8 mouse cellular contexts compared by ENCODE assay signal in the genomic region with DNA sequence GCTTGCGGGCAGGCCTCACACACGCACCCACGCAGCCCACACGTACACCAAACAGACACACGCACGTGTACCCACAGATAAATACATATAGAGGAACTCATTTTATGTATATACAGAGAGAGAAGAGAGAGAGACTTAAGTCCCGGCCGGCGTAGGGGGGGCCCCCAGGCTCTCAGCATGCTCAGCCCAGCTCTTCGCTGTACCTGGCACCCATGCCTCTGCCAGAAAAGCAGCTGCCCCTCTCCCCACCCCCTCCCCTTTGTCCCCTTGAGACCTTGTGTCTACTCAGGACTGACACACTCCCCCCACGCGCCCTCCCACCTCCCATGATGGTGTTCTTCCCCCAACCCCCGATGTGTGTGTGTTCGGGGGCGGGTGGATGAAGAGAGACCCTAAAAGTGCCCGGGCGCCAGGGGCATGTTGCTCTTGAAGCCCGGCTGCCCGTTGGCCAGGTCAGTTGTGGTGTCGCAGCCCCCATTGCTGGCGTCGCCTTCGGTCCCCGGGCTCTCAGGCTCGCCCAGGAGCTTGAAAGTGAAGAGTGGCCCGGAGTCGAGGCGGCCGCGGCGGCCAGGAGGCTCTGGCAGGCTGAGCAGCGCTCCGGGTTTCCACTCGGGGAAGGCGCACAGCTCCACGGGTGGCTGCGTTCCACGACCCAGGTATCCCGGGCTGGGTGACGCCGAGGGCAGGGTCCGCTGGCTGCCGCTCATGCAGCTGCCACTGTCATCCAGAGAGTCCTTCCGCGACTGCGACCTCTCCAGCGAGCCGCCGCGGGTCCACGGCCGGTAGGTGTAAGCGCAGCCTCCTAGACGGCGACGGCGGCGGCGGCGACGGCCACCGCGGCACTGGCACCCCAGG. TPM values are rescaled to one million over a fixed set of nuclear protein-coding genes. Genes with fewer than 3 reads are reported as not detected.
DNase-seq lines count a peak whose midpoint lies in the region; ATAC-seq and TF ChIP-seq lines count a peak whose summit lies in the region.

No protein-coding gene starts in this region.

- H3K79me2 ChIP-seq in heart, adult 2 months (replicated peaks; ENCODE audit: control insufficient read depth, insufficient read depth, low read length): no peaks in the 10 kb centered on the region

- intact Hi-C loops in heart, adult 2 months (cut with DNase I): no loop called here

- no peak for TF ChIP-seq CTCF in heart, adult 2 months (IDR thresholded peaks at IDR 0.05)

- peak overlapping the region; percentile 29 for H3K9ac ChIP-seq in heart, adult 2 months (ENCODE audit: low read depth, low read length)
- H3K9ac ChIP-seq in forebrain, embryonic 13.5 days: peak overlapping the region; percentile 9; the same call in 1 of the 2 replicates
- peak overlapping the region; percentile 29; the same call in 1 of the 2 replicates for H3K9ac ChIP-seq in kidney, embryonic 15.5 days

- no peak overlapping the region for H3K27ac ChIP-seq in heart, adult 2 months
- no peak overlapping the region for H3K27ac ChIP-seq in forebrain, embryonic 13.5 days
- H3K27ac ChIP-seq in kidney, embryonic 15.5 days: no peak overlapping the region

- no peaks in the 10 kb centered on the region for H3K27me3 ChIP-seq in heart, adult 2 months (ENCODE audit: control insufficient read depth, insufficient read depth, low read length)
- peaks cover 34% of the 10 kb centered on the region for H3K27me3 ChIP-seq in forebrain, embryonic 13.5 days
- H3K27me3 ChIP-seq in kidney, embryonic 15.5 days: peaks cover 16% of the 10 kb centered on the region

- H3K9me3 ChIP-seq in forebrain, embryonic 13.5 days (replicated peaks): no peaks in the 10 kb centered on the region
- H3K9me3 ChIP-seq in kidney, embryonic 15.5 days (replicated peaks): no peaks in the 10 kb centered on the region

- no peak for DNase-seq in heart, adult 2 months
- DNase-seq in heart, adult 8-10 months (ENCODE audit: low spot score): no peak
- peak; percentile 31 for DNase-seq in Muller cell, postnatal 12 days (ENCODE audit: inconsistent ontology term)
- no peak for DNase-seq in spleen, adult 12 weeks (ENCODE audit: low spot score)

- 22% methylated on average over 63 of the region's 63 CpGs for WGBS in heart, adult 2 months
- 14% methylated on average over 57 of the region's 63 CpGs for WGBS in forebrain, embryonic 13.5 days
- 13% methylated on average over 63 of the region's 63 CpGs for WGBS in kidney, embryonic 15.5 days

- no peak for TF ChIP-seq EP300 in heart, adult 2 months (IDR thresholded peaks at IDR 0.05; ENCODE audit: insufficient read depth, low read depth, low read length)

- no peak overlapping the region for H3K4me3 ChIP-seq in heart, adult 2 months
- peak overlapping the region; percentile 40 for H3K4me3 ChIP-seq in forebrain, embryonic 13.5 days
- H3K4me3 ChIP-seq in kidney, embryonic 15.5 days (replicated peaks): peak overlapping the region; percentile 50

- ATAC-seq in forebrain, embryonic 13.5 days: peak; percentile 55; the same call in 1 of the 2 replicates
- ATAC-seq in kidney, embryonic 15.5 days (replicated peaks; ENCODE audit: low FRiP score): peak; percentile 54
- ATAC-seq in megakaryocyte progenitor cell, adult 5-6 weeks (replicated peaks; ENCODE audit: poor library complexity): peak; percentile 55
- ATAC-seq in CD4-positive, CD25-positive, alpha-beta regulatory T cell, adult 4 months: no peak

- H3K36me3 ChIP-seq in heart, adult 2 months (ENCODE audit: control insufficient read depth, insufficient read depth, low read length): no peaks in the 10 kb centered on the region
- no peaks in the 10 kb centered on the region for H3K36me3 ChIP-seq in forebrain, embryonic 13.5 days (ENCODE audit: poor library complexity, severe bottlenecking)
- H3K36me3 ChIP-seq in kidney, embryonic 15.5 days: no peaks in the 10 kb centered on the region

- H3K4me1 ChIP-seq in heart, adult 2 months (ENCODE audit: control insufficient read depth, insufficient read depth, low read length): no peaks in the 10 kb centered on the region
- peaks cover 11% of the 10 kb centered on the region for H3K4me1 ChIP-seq in forebrain, embryonic 13.5 days
- peaks cover 17% of the 10 kb centered on the region for H3K4me1 ChIP-seq in kidney, embryonic 15.5 days

- peak overlapping the region; percentile 67 for H3K4me2 ChIP-seq in forebrain, embryonic 13.5 days
- H3K4me2 ChIP-seq in kidney, embryonic 15.5 days: peak overlapping the region; percentile 90

- TF ChIP-seq POLR2A in heart, adult 2 months (IDR thresholded peaks at IDR 0.05; ENCODE audit: insufficient read depth, low read depth, low read length): no peak

RNA-seq across cellular contexts. Expression of a gene that starts 27.9 kb away (rescaled TPM):
- 10 to 100 TPM; 47.5 to 56.3 TPM for total RNA-seq in heart, adult 2 months (2021)
- 15.3 and 21.8 TPM in 2 replicates for polyA plus RNA-seq in heart, adult 2 months (2012; rRNA removed)
- 10 to 100 TPM; 52.3 to 63.5 (median 57.6) TPM for total RNA-seq in heart, adult 8-10 months (2022)
- 80.6 and 89.7 TPM in 2 replicates for polyA plus RNA-seq in forebrain, embryonic 13.5 days (2015; fragmentation: Nextera tagmentation; extraction: Ambion mirVana)
- polyA plus RNA-seq in kidney, embryonic 15.5 days (2015; fragmentation: Nextera tagmentation; extraction: Ambion mirVana): 74.3 and 79.1 TPM in 2 replicates
- total RNA-seq in megakaryocyte progenitor cell, adult 5-6 weeks (2015): 46.9 and 49.7 TPM in 2 replicates
- total RNA-seq in megakaryocyte progenitor cell, adult 5-6 weeks (2017): 60.1 and 73.4 TPM in 2 replicates
- 100 to 1,000 TPM in 1 of 2 experiments, 10 to 100 TPM in 1; 99.4 to 106 TPM for polyA plus RNA-seq in CD4-positive, CD25-positive, alpha-beta regulatory T cell, adult 4 months (2017; shearing (Covaris generic))
